Mouse (Mus musculus) macrophage (primary cell): ENCODE data around the gene Met. TPM values are rescaled to one million over a fixed set of nuclear protein-coding genes. Genes with fewer than 3 reads are reported as not detected.

Experiments
- H3K27ac ChIP-seq: fragments of 350-480 bp; formaldehyde crosslinking; 2 replicates; pipeline ENCODE4 v1.9.0; 2021
- H3K36me3 ChIP-seq: fragments of 350-480 bp; formaldehyde crosslinking; 2 replicates; pipeline ENCODE4 v1.9.0; 2021; ENCODE audit errors: inconsistent target
- H3K4me3 ChIP-seq: fragments of 350-480 bp; formaldehyde crosslinking; 2 replicates; pipeline ENCODE4 v1.9.0; 2021; ENCODE audit errors: inconsistent target
- H3K79me2 ChIP-seq: fragments of 350-480 bp; formaldehyde crosslinking; 2 replicates; pipeline ENCODE4 v1.9.0; 2021; ENCODE audit errors: inconsistent target
- WGBS: methylation state at CpG from one replicate; pipeline ENCODE4 v1.1.7; 2026; ENCODE audit warnings: inconsistent platforms; ENCODE audit not compliant: missing documents; 5-methylcytosine and 5-hydroxymethylcytosine counted together
- polyA plus RNA-seq: library from polyadenylated mRNA; stranded (reverse); fragments of 250-400 nt; gene quantifications from 3 replicates; pipeline ENCODE4 v1.2.4, GENCODE M21; 2018; ENCODE audit warnings: inconsistent platforms

Met gene
- polyA plus RNA-seq, 1 experiment from 2014 or later = 0.79 TPM

DNA sequence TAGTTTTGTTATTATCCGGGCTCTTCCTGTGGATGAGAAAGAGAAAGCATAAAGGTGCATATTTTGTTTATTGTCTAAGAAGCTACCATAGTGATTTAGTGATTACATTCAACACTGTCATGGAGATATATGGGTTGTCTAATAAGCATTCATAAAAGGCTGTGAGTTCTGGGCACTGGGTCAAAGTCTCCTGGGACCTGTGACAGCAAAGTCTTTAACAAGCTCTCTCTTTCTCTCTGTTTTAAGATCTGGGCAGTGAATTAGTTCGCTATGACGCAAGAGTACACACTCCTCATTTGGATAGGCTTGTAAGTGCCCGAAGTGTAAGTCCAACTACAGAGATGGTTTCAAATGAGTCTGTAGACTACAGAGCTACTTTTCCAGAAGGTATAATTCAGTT, 85.2 kb downstream of the Met start:
- Histone ChIP-seq H3K4me3 (no peak overlapping the region), H3K36me3 (no peaks in the 10 kb centered on the region), H3K79me2 (no peaks in the 10 kb centered on the region), H3K27ac (no peak overlapping the region)
- WGBS = 90% methylated on average over 4 of the region's 4 CpGs

DNA sequence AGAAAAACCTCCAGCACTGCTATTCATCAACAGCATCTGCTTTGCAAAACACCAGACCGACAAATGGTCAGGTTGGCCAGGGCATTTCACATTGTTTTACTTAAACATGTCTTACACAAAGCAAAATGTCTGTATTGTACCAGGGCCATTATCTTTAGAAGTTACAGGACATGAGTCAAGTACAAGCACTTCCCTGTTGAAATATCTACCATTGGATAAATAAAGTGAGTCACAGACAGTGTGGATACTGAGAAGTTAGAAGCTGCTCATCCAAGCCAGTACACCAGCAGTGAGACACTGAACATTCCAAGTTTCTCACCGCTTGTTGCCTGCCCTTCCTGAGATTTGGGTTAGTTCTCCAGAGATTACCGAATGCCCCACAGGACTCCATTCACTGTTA, 86.0 kb downstream of the Met start:
- H3K4me3 ChIP-seq = no peak overlapping the region
- no peaks in the 10 kb centered on the region for H3K36me3 ChIP-seq
- H3K79me2 ChIP-seq = no peaks in the 10 kb centered on the region
- 94% methylated on average over 3 of the region's 3 CpGs for WGBS
- no peak overlapping the region for H3K27ac ChIP-seq

DNA sequence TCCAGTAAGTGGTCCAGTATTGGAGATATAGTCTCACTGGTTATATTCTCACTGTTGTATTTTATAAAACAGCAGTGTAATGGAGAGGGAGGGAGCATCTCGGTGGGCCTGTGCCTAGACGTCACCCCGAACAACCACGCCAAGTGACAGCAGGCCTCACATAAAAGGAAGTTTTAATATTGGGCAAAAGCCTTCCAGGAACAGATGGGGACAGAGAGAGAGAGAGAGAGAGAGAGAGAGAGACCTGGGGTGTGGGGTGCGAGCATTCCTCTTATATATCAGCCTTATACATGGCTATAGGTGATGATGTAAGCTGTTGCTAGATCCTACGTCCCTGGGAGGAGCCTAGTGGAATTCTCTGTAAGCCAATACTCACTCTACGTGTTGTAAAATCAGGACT, 90.7 kb downstream of the Met start:
- no peaks in the 10 kb centered on the region for H3K36me3 ChIP-seq

DNA sequence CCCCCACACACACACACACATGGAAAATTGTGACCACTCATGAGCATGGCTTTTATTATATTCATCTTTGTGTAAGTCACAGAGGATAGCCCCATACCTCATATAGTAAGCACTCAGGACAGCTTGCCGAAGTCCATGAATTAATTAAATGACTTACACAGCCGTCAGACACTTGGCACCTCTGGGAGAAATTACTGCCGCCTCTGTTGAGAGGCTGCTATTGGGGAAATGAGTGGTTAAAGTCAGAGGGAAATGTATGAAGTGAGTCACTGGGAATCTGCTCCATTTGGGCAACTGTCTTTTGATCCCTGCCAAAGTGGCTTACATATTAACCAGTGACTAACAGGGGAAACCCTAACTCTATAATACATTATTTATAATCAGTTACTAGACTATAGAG, 91.2 kb downstream of the Met start:
- 92% methylated on average over 3 of the region's 3 CpGs for WGBS
- no peaks in the 10 kb centered on the region for H3K79me2 ChIP-seq
- no peak overlapping the region for H3K27ac ChIP-seq
- H3K4me3 ChIP-seq = no peak overlapping the region
- no peaks in the 10 kb centered on the region for H3K36me3 ChIP-seq

More for the DNA sequence above, 90.7 kb downstream of the Met start:
- no peak overlapping the region for H3K4me3 ChIP-seq
- H3K27ac ChIP-seq = no peak overlapping the region
- no peaks in the 10 kb centered on the region for H3K79me2 ChIP-seq
- 91% methylated on average over 7 of the region's 7 CpGs for WGBS

DNA sequence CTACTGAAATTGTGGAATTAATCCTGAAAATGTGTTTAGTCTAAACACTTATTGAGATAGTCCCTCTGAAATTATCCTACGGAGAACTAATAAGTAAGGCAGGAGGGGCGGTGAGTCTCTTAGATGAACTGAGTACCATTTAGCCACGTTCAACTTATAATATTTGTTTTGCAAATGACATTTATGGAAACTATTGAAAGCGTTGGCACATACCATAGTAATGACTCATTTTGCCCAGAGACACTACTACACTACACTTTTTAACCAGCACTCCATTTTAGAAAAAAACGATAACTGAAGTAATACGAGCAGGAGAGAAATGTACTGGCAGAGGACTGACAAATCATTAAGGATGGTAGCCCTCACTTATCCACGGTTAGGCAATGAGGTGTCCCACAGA, 92.1 kb downstream of the Met start:
- Histone ChIP-seq H3K79me2 (no peaks in the 10 kb centered on the region), H3K4me3 (no peak overlapping the region), H3K27ac (no peak overlapping the region), H3K36me3 (no peaks in the 10 kb centered on the region)
- WGBS = over 99% methylated on average over 7 of the region's 7 CpGs

DNA sequence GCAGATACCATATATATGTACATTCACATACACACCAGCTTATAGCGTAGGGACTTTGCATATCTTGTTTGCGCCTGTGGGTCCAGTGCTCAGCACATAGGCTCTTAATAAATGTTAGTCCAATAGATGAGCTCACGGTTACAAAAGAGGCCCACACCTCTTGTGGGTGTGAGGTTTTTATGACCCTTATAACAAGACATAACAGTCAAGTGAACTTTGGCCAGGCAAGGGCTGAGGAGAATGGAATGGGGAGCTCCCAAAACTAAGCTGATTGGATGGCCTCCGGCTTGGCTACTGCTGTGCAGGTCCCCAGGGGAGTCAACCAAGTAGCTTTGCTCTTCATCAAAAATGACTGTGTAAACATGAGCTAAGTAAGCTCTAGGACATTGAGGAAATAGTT, 96.1 kb downstream of the Met start:
- no peak overlapping the region for H3K27ac ChIP-seq
- WGBS = 96% methylated on average over 4 of the region's 4 CpGs
- no peak overlapping the region for H3K4me3 ChIP-seq
- H3K36me3 ChIP-seq = no peaks in the 10 kb centered on the region
- no peaks in the 10 kb centered on the region for H3K79me2 ChIP-seq

DNA sequence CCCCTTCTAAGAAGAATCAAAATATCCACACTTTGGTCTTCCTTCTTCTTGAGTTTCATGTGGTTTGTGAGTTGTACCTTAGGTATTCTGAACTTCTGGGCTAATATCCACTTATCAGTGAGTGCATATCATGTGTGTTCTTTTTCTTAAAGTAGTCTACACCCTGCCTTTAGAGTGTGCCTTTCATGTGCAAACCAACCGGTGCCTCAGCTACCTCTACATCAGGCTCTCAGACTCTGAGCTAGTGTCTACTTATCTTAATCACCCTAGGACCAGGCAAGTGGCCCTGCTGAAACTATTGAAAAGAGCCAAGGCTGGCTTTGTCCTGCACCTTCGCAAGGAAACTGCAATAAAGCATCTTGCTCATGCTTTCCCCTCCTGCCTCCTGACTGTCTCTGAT, 97.7 kb downstream of the Met start:
- Histone ChIP-seq H3K27ac (no peak overlapping the region), H3K36me3 (no peaks in the 10 kb centered on the region), H3K4me3 (no peak overlapping the region), H3K79me2 (no peaks in the 10 kb centered on the region)
- 100% methylated on average over 2 of the region's 2 CpGs for WGBS

DNA sequence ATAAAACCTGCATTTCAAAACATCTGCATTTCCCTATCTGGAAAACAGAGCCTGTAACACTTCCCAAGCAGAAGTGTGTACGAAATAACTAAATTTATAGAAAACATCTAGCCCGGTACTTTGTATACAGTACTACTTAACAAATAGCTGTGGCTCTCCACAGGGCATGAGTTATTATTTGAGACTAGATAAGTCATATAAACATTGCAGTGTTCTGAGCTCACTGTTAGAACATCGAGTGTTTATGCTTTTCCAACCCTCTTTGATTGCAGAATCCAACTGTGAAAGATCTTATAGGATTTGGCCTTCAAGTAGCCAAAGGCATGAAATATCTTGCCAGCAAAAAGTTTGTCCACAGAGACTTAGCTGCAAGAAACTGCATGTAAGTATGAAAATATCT, 98.3 kb downstream of the Met start:
- WGBS = 95% methylated on average over 3 of the region's 3 CpGs
- Histone ChIP-seq H3K79me2 (no peaks in the 10 kb centered on the region), H3K4me3 (no peak overlapping the region), H3K36me3 (no peaks in the 10 kb centered on the region), H3K27ac (no peak overlapping the region)

DNA sequence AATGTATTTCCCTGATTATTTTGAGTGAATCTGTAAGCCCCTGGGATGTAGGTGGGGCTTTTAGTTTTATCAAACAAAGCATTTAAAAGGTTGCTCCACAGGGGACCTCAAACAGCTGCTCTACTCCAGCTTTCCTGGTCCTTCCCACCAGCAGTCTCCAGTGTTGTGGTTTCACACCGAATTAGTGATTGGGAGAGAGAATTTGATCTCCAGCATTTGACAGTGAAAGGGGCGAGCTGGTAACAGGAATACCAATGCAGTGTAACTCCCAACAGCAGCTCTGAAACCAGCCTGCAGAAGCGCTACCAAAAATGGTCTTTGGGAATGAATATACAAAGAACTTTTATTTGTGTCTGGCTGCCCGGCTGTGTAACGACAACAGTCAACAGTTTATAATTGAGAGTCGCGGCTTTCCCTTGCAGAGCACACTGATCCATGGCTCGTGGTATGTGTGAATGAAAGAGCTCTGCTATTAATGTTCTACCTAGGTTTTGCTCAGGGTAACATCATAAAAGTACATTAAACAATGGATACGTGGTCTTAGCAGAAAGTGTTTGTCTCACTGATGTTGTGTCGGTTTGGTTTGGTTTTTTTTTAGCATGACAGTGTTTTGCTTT, 99.0 kb downstream of the Met start:
- H3K27ac ChIP-seq = no peak overlapping the region
- H3K36me3 ChIP-seq = no peaks in the 10 kb centered on the region
- H3K79me2 ChIP-seq = no peaks in the 10 kb centered on the region
- H3K4me3 ChIP-seq = no peak overlapping the region
- 84% methylated on average over 10 of the region's 10 CpGs for WGBS

DNA sequence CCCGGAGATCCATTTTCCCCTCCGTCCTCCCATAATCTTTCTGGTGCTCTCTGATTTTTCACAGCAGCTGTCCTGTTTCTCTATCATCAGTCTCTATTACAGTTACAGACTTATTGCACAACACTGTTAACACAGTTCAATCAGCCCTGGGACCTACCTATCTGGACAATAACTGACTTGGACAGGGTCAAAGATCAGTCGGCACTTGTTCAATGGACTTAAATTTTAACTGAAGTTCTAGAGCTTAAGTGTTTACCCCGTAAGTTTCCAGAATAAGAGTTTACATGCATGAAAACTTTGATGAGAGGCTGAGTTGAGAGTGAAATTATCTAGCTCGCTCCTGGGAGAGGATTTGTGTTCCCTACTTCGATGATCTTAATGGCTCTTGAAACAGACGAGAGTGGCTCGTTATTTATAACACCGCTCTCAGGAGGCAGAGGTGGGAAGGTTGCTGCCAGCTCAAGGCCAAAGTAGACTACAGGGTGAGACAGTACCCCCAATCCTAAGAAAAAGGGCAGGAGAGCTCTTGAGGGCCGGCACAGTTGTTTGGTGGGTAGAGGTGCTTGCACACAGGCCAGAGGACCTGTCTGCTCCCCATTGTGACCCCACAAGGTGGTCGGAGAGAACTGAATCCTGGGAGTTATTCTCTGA, 105.2 kb downstream of the Met start:
- whole genome bisulfite sequencing = 97% methylated on average over 11 of the region's 11 CpGs
- Histone ChIP-seq H3K79me2 (no peaks in the 10 kb centered on the region), H3K27ac (no peak overlapping the region), H3K4me3 (no peak overlapping the region), H3K36me3 (no peaks in the 10 kb centered on the region)

DNA sequence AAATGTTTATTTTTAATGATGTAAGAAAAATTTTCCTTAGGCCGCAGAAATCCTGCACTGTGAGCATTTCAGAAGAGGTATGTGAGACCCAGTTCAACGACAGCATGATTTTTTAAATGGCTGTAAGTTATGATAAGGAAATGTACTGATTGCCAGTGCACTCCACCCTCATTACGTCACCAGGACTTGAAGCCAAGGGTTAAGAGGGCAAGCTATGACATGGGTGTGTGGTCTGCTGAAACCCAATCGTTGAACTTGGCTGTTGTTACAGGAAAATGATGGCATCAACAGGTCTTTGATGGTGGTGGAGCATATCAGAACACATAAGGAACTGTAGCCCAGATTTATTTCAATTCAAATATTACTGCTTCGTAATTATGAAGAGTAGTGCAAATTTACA, 109.6 kb downstream of the Met start:
- Histone ChIP-seq H3K36me3 (no peaks in the 10 kb centered on the region), H3K4me3 (no peak overlapping the region), H3K27ac (no peak overlapping the region), H3K79me2 (no peaks in the 10 kb centered on the region)
- WGBS = 90% methylated on average over 5 of the region's 5 CpGs

DNA sequence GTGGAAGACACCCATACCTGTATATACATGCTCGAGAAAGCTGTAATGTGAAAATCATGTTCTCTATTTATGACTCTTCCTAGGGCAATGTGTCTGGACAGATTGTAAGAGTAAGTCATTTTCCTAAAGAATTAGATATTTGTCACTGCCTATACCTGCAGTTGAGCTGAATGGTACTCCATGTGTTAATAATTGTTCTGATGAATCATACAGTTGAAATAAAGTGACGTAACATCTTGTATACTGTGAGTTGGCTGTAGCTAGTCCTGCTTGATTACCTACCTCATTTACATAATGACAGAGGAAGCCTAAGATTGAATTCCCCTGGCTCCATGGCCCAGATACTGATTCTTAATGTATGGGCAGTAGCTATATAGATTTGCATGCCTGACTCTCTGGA, 110.1 kb downstream of the Met start:
- Histone ChIP-seq H3K79me2 (no peaks in the 10 kb centered on the region), H3K4me3 (no peak overlapping the region), H3K27ac (no peak overlapping the region), H3K36me3 (no peaks in the 10 kb centered on the region)
- 92% methylated on average over 2 of the region's 2 CpGs for WGBS

DNA sequence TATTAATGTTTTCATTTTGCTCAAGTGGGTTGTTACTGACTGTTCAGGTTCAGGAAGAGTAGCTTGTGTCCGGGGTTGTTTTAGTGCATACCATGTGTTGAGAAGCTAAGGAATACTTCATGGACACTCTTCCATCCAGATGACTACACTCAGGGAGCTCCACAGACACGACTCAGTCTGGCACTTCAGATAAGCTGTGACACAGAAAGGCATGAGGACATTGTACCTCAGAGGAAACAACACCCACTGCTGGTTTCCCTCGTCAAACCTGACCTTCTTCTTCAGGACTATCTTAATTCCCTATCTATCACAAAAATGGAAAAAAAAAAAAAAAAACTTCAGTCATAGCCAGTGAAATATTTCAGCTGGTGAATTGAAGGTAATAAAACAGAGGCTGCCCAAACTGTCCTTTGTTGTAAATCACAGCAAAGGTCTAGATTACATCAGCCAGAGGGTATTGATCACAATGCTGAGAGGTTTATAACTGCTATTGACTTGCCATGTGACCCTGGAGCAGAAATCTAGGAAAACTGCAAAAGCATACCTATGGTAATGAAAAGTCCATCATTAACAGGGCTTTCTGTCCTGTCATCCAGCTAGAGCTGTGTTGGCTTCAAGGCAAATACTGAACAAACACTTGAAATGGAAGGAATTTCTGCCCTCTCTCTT, 114.6 kb downstream of the Met start:
- 75% methylated on average over 3 of the region's 3 CpGs for WGBS
- H3K79me2 ChIP-seq = no peaks in the 10 kb centered on the region
- H3K36me3 ChIP-seq = no peaks in the 10 kb centered on the region
- no peak overlapping the region for H3K27ac ChIP-seq
- H3K4me3 ChIP-seq = no peak overlapping the region

DNA sequence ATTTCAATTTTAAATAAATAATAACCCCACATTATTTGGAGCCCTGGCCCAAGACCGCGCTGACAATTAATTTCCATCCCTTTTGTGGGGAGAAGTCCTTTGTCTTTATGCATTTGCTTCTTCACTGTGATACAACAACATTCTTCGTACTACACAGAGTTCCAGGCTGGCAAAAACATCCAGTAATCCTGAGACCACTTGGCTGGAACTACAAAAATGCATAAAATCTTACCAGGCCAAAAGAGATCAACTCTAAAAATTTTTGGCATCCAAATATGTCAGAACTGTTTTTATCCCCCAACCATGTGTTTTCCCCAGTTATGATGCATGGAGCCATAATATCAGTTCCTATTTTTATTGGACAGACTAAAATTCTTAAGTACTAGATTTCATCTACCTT, 116.7 kb downstream of the Met start:
- H3K27ac ChIP-seq = no peak overlapping the region
- H3K4me3 ChIP-seq = no peak overlapping the region
- H3K36me3 ChIP-seq = no peaks in the 10 kb centered on the region
- WGBS = 91% methylated on average over 3 of the region's 3 CpGs
- no peaks in the 10 kb centered on the region for H3K79me2 ChIP-seq

DNA sequence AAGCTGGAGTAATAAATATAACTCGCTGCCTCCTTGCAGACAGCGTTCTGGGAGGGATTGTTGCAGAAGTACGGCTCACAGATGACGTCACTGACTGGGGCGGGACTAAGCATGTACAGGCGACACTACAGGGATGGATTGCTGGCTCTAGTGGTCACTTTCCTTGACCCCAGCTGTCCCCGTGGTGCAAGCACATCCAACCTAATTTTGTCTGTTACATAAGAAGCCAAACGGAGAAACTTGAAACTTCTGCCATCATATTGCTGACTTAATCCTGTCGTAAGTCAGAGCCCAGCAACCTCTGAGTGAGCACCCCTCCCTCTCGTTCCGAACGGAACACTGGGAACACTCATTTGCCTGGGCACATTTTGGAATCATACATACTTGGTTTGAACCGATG, 120.4 kb downstream of the Met start:
- Histone ChIP-seq H3K36me3 (no peaks in the 10 kb centered on the region), H3K27ac (no peak overlapping the region), H3K4me3 (no peak overlapping the region), H3K79me2 (no peaks in the 10 kb centered on the region)
- WGBS = 25% methylated on average over 13 of the region's 13 CpGs
